Mouse (Mus musculus): Measurements from ENCODE around the gene Sema4g.
A peak's percentile ranks its signal among the peaks of the same experiment; 100 is the strongest.

Gene Sema4g

GRCm38 (mm10) chr19:44988831-44989566, at the start of gene Sema4g:
Gene Sema4g, plus strand, starts transcription at chr19:44989101.
- DNase-seq (ENCODE audit: low spot score) = no peak

GRCm38 (mm10) chr19:44959633-44960032, 29.3 kb upstream of the Sema4g start:
- DNase-seq (ENCODE audit: low spot score) = no peak

GRCm38 (mm10) chr19:44965978-44966377, 22.9 kb upstream of the Sema4g start:
- DNase-seq (ENCODE audit: low spot score) = no peak

- no peak for DNase-seq (ENCODE audit: low spot score)
Observed at GRCm38 (mm10) chr19:44968329-44968728, 20.6 kb upstream of the Sema4g start.

- DNase-seq (ENCODE audit: low spot score) = no peak
Observed at GRCm38 (mm10) chr19:44976636-44977035, 12.3 kb upstream of the Sema4g start.

- DNase-seq (ENCODE audit: low spot score) = no peak
Observed at GRCm38 (mm10) chr19:44977148-44977547, 11.8 kb upstream of the Sema4g start.

GRCm38 (mm10) chr19:44980787-44981186, 8.1 kb upstream of the Sema4g start:
- no peak for DNase-seq (ENCODE audit: low spot score)

GRCm38 (mm10) chr19:44982477-44983115, 6.3 kb upstream of the Sema4g start:
- no peak for DNase-seq (ENCODE audit: low spot score)

GRCm38 (mm10) chr19:44983366-44983765, 5.5 kb upstream of the Sema4g start:
- DNase-seq (ENCODE audit: low spot score) = no peak

GRCm38 (mm10) chr19:44984420-44984819, 4.5 kb upstream of the Sema4g start:
- DNase-seq (ENCODE audit: low spot score) = no peak

GRCm38 (mm10) chr19:44985159-44985988, 3.5 kb upstream of the Sema4g start:
- peak; percentile 28 for DNase-seq (ENCODE audit: low spot score)

GRCm38 (mm10) chr19:44987004-44987403, 1.9 kb upstream of the Sema4g start:
- no peak for DNase-seq (ENCODE audit: low spot score)

- DNase-seq (ENCODE audit: low spot score) = no peak
Observed at GRCm38 (mm10) chr19:44987851-44988250, 1.1 kb upstream of the Sema4g start.

GRCm38 (mm10) chr19:44988321-44988720, 580 bp upstream of the Sema4g start:
- DNase-seq (ENCODE audit: low spot score) = no peak

GRCm38 (mm10) chr19:44989567-44990495, 930 bp downstream of the Sema4g start:
- DNase-seq (ENCODE audit: low spot score) = no peak

- DNase-seq (ENCODE audit: low spot score) = no peak
Observed at GRCm38 (mm10) chr19:44991031-44991430, 2.1 kb downstream of the Sema4g start.

- DNase-seq (ENCODE audit: low spot score) = no peak
Observed at GRCm38 (mm10) chr19:44992246-44992645, 3.3 kb downstream of the Sema4g start.

- DNase-seq (ENCODE audit: low spot score) = no peak
Observed at GRCm38 (mm10) chr19:44992712-44993111, 3.8 kb downstream of the Sema4g start.

GRCm38 (mm10) chr19:44997786-44998185, 8.9 kb downstream of the Sema4g start:
- DNase-seq (ENCODE audit: low spot score) = no peak

GRCm38 (mm10) chr19:44999647-45000046, 10.7 kb downstream of the Sema4g start:
- DNase-seq (ENCODE audit: low spot score) = no peak

- DNase-seq (ENCODE audit: low spot score) = no peak
Observed at GRCm38 (mm10) chr19:45002301-45002700, 13.4 kb downstream of the Sema4g start.

Measured in adipocyte (in vitro differentiated cells).